Mouse (Mus musculus): Measurements from ENCODE around the gene Dact2. TPM values are rescaled to one million over a fixed set of nuclear protein-coding genes. Genes with fewer than 3 reads are reported as not detected.

Dact2 gene
- polyA plus RNA-seq, 1 experiment from 2014 or later = 8.8 TPM

DNA sequence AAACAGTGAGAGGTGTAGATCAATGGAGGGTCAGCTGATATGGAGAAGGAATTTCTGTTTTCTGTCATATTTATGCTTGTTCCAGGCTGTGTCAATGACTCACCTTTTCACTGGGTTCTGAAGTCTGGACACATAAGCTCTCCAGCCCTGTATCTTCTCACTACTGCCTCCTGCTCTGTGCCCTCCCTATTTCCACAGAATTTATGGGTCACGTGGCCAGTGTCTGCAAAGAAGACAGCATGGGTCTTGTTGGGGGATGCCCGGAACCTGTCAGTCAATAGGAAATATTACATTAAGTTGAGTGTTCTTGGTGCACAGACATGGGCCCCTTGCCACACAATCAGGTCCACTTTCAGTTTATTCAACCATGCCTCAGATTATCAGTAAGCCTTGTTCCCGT lies 1.1 kb upstream of the Dact2 start:
- Histone ChIP-seq H3K27me3 (ENCODE audit: control insufficient read depth, insufficient read depth, low read length) (peaks cover 8% of the 10 kb centered on the region; the same call in 1 of the 2 replicates), H3K27ac (ENCODE audit: low read length) (no peak overlapping the region), H3K4me2 (replicated peaks; ENCODE audit: low read depth, low read length) (no peak overlapping the region), H3K36me3 (ENCODE audit: control insufficient read depth, insufficient read depth, low read length) (no peaks in the 10 kb centered on the region), H3K9ac (replicated peaks; ENCODE audit: low read depth, low read length) (no peak overlapping the region), H3K4me1 (ENCODE audit: control insufficient read depth, insufficient read depth, low read length) (peaks cover 23% of the 10 kb centered on the region; the same call in 1 of the 2 replicates), H3K9me3 (ENCODE audit: control insufficient read depth, low read depth, low read length) (no peaks in the 10 kb centered on the region), H3K4me3 (ENCODE audit: low read depth, low read length) (no peak overlapping the region)
- no peak for ATAC-seq (ENCODE audit: insufficient number of reproducible peaks, insufficient read depth, low FRiP score, low read depth)
- WGBS = 80% methylated on average over 3 of the region's 3 CpGs

DNA sequence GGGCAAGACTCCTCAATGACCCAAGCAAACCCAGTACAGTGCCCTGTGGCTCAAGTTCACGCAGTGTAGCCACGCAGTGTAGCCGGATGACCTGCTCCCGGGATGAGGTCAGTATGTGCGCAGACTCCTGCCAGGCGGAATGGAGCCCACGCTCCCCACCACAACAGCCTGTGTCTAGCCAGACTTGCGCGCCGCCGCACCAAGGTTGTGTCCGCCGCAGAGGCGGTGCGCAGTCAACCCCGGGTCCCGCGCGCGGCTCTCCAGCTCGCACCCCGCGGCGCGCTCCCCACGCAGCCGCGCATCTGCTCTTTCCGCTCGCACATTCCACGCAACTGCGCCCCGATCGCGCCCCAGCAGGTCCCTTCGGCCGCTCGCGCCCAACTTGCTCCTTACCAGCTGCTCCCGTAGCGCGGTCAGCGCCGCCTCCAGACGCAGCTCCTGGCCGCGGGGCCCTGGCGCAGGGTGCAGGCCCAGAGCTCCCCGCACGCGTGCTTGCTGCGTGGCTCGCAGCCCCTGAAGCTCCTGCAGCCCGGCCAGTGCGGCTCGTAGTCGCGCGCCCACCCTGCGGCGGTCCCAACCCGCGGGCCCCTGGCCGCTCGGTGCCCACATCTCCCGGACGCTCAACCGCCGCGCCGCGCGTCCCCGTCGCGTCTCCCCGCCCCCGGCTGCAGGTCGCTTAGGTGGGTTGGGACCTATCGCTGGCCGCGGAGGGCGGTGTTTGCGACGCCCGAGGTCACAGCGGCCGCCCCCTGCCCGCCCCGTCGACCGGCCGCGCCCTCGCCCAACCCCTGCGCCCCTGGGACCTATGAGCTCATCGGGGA lies 773 bp downstream of the Dact2 start:
- Histone ChIP-seq H3K36me3 (ENCODE audit: control insufficient read depth, insufficient read depth, low read length) (no peaks in the 10 kb centered on the region), H3K4me2 (replicated peaks; ENCODE audit: low read depth, low read length) (peak overlapping the region; percentile 86), H3K9me3 (ENCODE audit: control insufficient read depth, low read depth, low read length) (no peaks in the 10 kb centered on the region), H3K4me1 (ENCODE audit: control insufficient read depth, insufficient read depth, low read length) (peaks cover 23% of the 10 kb centered on the region; the same call in 1 of the 2 replicates), H3K27me3 (ENCODE audit: control insufficient read depth, insufficient read depth, low read length) (peaks cover 8% of the 10 kb centered on the region; the same call in 1 of the 2 replicates), H3K4me3 (ENCODE audit: low read depth, low read length) (peak overlapping the region; percentile 73), H3K9ac (replicated peaks; ENCODE audit: low read depth, low read length) (peak overlapping the region; percentile 58), H3K27ac (ENCODE audit: low read length) (peak overlapping the region; percentile 86)
- ATAC-seq (ENCODE audit: insufficient number of reproducible peaks, insufficient read depth, low FRiP score, low read depth) = peak; percentile 62
- WGBS = 1% methylated on average over 89 of the region's 97 CpGs

DNA sequence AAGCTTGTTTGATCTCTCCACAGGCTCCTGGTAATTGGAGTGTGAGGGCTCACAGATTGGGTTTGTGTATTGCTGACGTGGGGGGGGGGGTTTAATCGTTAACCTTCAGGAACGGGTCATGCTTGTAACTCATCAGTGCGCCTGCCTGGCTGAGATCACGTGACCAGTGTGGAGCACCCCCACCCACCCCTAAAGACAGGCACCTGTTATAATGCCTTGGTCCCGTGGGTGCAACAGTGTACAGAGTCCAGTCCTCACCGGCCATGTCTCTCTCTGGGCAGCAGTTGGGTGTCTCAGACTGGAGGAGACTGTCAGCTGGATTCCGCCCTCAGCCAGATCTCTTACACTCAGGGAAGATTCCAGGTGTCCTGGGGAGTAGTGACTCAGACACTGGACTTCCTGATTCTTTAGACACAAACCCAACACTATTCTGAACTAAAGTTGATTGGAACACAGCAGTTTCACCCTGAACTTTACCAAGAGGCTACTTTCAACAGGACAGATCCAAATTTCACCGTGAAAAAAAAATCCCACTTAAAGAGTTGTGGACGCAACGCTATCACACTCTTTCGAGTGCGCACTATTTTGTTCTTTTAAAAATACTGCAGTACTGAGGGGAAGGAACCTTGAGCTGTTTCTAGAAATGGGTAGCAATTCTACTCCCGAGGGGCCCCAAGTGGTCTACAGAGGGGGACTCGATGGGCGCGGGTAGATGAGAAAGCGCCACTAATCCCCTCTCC lies 1.6 kb downstream of the Dact2 start:
- Histone ChIP-seq H3K27ac (ENCODE audit: low read length) (peak overlapping the region; percentile 86; the same call in 1 of the 2 replicates), H3K9me3 (ENCODE audit: control insufficient read depth, low read depth, low read length) (no peaks in the 10 kb centered on the region), H3K4me2 (replicated peaks; ENCODE audit: low read depth, low read length) (peak overlapping the region; percentile 86), H3K9ac (replicated peaks; ENCODE audit: low read depth, low read length) (peak overlapping the region; percentile 58), H3K27me3 (ENCODE audit: control insufficient read depth, insufficient read depth, low read length) (peaks cover 8% of the 10 kb centered on the region; the same call in 1 of the 2 replicates), H3K4me1 (ENCODE audit: control insufficient read depth, insufficient read depth, low read length) (peaks cover 22% of the 10 kb centered on the region; the same call in 1 of the 2 replicates), H3K36me3 (ENCODE audit: control insufficient read depth, insufficient read depth, low read length) (no peaks in the 10 kb centered on the region), H3K4me3 (ENCODE audit: low read depth, low read length) (peak overlapping the region; percentile 73)
- whole genome bisulfite sequencing = 3% methylated on average over 18 of the region's 18 CpGs
- ATAC-seq (ENCODE audit: insufficient number of reproducible peaks, insufficient read depth, low FRiP score, low read depth) = peak; percentile 70

DNA sequence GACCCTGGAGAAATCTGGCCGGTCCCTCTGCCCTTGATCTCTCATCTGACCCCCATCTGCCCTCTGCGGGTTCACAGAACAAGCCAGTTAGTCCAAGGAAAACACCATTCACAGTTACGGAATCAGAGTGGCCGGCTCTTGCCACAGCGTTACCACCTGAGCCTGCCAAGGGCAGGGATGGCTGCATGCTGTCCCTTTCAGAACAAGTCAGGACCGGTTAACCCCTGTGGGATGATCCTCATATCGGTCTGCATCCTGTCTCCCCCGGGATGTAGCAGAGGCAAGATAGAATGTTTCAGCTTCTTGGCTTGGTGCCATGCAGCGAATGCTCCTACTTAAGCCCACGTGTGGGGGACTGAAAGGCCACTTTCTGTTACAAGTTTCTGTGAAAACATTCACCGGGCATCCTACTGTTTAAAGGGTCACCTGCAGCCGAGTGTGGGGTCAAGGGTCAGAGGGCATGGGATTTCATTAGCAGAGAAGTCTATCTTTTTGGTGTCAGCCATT lies 2.8 kb downstream of the Dact2 start:
- peak overlapping the region; percentile 73 for H3K4me3 ChIP-seq (ENCODE audit: low read depth, low read length)
- 7% methylated on average over 12 of the region's 12 CpGs for WGBS
- H3K4me1 ChIP-seq (ENCODE audit: control insufficient read depth, insufficient read depth, low read length) = peaks cover 15% of the 10 kb centered on the region; the same call in 1 of the 2 replicates
- H3K4me2 ChIP-seq (replicated peaks; ENCODE audit: low read depth, low read length) = peak overlapping the region; percentile 86
- peaks cover 8% of the 10 kb centered on the region; the same call in 1 of the 2 replicates for H3K27me3 ChIP-seq (ENCODE audit: control insufficient read depth, insufficient read depth, low read length)
- peak overlapping the region; percentile 55; the same call in 1 of the 2 replicates for H3K27ac ChIP-seq (ENCODE audit: low read length)
- H3K9me3 ChIP-seq (ENCODE audit: control insufficient read depth, low read depth, low read length) = no peaks in the 10 kb centered on the region
- H3K36me3 ChIP-seq (ENCODE audit: control insufficient read depth, insufficient read depth, low read length) = no peaks in the 10 kb centered on the region; the same call in 1 of the 2 replicates
- ATAC-seq (ENCODE audit: insufficient number of reproducible peaks, insufficient read depth, low FRiP score, low read depth) = no peak
- no peak overlapping the region; the same call in 1 of the 2 replicates for H3K9ac ChIP-seq (replicated peaks; ENCODE audit: low read depth, low read length)

DNA sequence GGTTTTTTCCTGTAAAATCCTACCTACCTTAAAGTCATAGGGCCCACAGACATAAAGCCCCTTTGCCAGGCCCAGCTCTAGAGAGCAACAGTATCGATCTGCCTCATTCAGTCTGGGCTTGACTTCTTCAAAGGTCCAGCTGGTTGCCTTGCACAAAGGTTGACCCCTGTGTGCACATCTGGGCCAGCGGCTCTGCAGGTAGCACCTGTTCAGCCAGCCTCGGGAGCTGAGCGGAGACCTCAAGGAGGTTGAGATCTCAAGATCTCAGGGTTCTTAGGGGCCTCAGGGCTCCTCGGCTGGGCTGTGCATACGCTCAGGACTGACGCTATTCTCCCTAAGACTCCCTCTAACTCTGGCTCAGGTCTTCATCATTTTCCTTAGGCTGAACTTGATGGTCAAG lies 3.9 kb downstream of the Dact2 start:
- no peak overlapping the region for H3K9ac ChIP-seq (replicated peaks; ENCODE audit: low read depth, low read length)

DNA sequence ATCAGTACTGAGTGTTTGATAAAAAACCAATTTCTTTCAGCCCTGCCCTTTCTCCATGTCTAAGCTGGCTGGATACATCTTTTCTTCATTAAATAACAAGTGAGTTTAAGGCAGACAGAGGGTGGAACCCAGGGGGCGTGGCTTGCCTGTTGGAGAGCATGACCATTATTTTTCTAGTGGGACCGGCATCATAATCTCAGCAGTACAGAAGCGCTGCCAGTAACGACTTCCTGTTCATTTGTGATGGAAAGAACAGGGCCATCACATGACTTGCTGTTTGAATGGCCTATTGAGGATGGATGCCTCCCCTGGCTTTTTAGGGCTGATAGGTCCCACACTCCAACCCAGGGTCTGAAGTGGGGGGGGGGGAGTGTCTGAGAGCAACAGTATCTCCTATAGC lies 4.5 kb downstream of the Dact2 start:
- Histone ChIP-seq H3K9ac (replicated peaks; ENCODE audit: low read depth, low read length) (no peak overlapping the region), H3K4me1 (ENCODE audit: control insufficient read depth, insufficient read depth, low read length) (peaks cover 15% of the 10 kb centered on the region; the same call in 1 of the 2 replicates), H3K9me3 (ENCODE audit: control insufficient read depth, low read depth, low read length) (no peaks in the 10 kb centered on the region), H3K27me3 (ENCODE audit: control insufficient read depth, insufficient read depth, low read length) (peaks cover 8% of the 10 kb centered on the region; the same call in 1 of the 2 replicates), H3K4me2 (replicated peaks; ENCODE audit: low read depth, low read length) (no peak overlapping the region), H3K36me3 (ENCODE audit: control insufficient read depth, insufficient read depth, low read length) (no peaks in the 10 kb centered on the region; the same call in 1 of the 2 replicates), H3K4me3 (ENCODE audit: low read depth, low read length) (no peak overlapping the region), H3K27ac (ENCODE audit: low read length) (no peak overlapping the region)
- WGBS = 47% methylated on average over 4 of the region's 4 CpGs
- ATAC-seq (ENCODE audit: insufficient number of reproducible peaks, insufficient read depth, low FRiP score, low read depth) = no peak

More for the DNA sequence above, 3.9 kb downstream of the Dact2 start:
- 68% methylated on average over 7 of the region's 7 CpGs for WGBS
- no peak overlapping the region for H3K4me2 ChIP-seq (replicated peaks; ENCODE audit: low read depth, low read length)
- no peaks in the 10 kb centered on the region; the same call in 1 of the 2 replicates for H3K36me3 ChIP-seq (ENCODE audit: control insufficient read depth, insufficient read depth, low read length)
- H3K9me3 ChIP-seq (ENCODE audit: control insufficient read depth, low read depth, low read length) = no peaks in the 10 kb centered on the region
- H3K27me3 ChIP-seq (ENCODE audit: control insufficient read depth, insufficient read depth, low read length) = peaks cover 8% of the 10 kb centered on the region; the same call in 1 of the 2 replicates
- H3K4me3 ChIP-seq (ENCODE audit: low read depth, low read length) = no peak overlapping the region
- H3K27ac ChIP-seq (ENCODE audit: low read length) = no peak overlapping the region
- no peak for ATAC-seq (ENCODE audit: insufficient number of reproducible peaks, insufficient read depth, low FRiP score, low read depth)
- H3K4me1 ChIP-seq (ENCODE audit: control insufficient read depth, insufficient read depth, low read length) = peaks cover 15% of the 10 kb centered on the region; the same call in 1 of the 2 replicates

DNA sequence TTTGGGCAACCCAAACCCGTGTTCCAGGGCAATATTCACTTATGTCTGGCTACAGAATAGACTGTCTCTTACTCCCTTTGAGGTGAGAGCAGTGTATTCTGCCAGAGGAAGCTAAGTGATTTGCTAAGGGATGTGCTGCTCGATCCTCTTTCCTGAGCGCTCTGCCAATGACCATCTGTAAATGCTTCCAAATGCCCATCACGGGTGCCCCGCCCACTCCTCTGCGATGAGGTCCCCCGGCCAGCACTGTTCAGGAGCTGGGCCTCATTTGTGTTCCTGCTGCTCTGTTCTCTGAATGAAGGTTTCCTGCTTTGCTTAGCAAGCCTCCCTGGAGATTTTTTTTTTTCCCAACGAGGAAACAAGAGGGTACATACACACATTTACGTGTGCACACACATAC lies 11.2 kb downstream of the Dact2 start:
- H3K27me3 ChIP-seq (ENCODE audit: control insufficient read depth, insufficient read depth, low read length) = no peaks in the 10 kb centered on the region
- H3K4me3 ChIP-seq (ENCODE audit: low read depth, low read length) = no peak overlapping the region
- whole genome bisulfite sequencing = 42% methylated on average over 9 of the region's 9 CpGs
- no peak overlapping the region for H3K4me2 ChIP-seq (replicated peaks; ENCODE audit: low read depth, low read length)
- no peak for ATAC-seq (ENCODE audit: insufficient number of reproducible peaks, insufficient read depth, low FRiP score, low read depth)
- H3K9ac ChIP-seq (replicated peaks; ENCODE audit: low read depth, low read length) = no peak overlapping the region
- H3K27ac ChIP-seq (ENCODE audit: low read length) = no peak overlapping the region
- H3K4me1 ChIP-seq (ENCODE audit: control insufficient read depth, insufficient read depth, low read length) = no peaks in the 10 kb centered on the region
- no peaks in the 10 kb centered on the region for H3K9me3 ChIP-seq (ENCODE audit: control insufficient read depth, low read depth, low read length)
- no peaks in the 10 kb centered on the region; the same call in 1 of the 2 replicates for H3K36me3 ChIP-seq (ENCODE audit: control insufficient read depth, insufficient read depth, low read length)

DNA sequence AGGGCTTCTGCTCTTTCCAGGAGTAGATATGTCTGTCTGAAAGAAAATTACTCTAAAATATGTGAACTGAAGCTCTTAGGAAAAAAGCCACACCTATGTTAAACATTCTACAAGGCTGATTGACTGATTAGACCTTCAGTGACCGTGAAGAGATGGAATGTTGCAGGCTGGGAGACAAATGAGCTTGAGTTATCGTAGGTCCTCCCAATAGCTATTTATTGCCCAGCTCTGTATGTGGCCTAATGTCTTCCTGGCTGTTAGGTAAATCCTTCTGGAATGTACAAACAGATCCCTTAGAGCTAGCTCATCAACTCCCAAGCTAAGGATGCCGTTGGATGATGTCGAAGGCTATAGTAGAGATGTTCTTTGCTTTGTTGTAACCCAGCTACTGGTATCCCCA lies 11.7 kb downstream of the Dact2 start:
- WGBS = 21% methylated on average over 4 of the region's 4 CpGs

More for the DNA sequence above, 11.7 kb downstream of the Dact2 start:
- ATAC-seq (ENCODE audit: insufficient number of reproducible peaks, insufficient read depth, low FRiP score, low read depth) = no peak
- H3K36me3 ChIP-seq (ENCODE audit: control insufficient read depth, insufficient read depth, low read length) = no peaks in the 10 kb centered on the region; the same call in 1 of the 2 replicates
- H3K4me2 ChIP-seq (replicated peaks; ENCODE audit: low read depth, low read length) = no peak overlapping the region
- H3K9ac ChIP-seq (replicated peaks; ENCODE audit: low read depth, low read length) = no peak overlapping the region
- no peak overlapping the region for H3K4me3 ChIP-seq (ENCODE audit: low read depth, low read length)
- no peaks in the 10 kb centered on the region for H3K4me1 ChIP-seq (ENCODE audit: control insufficient read depth, insufficient read depth, low read length)
- H3K27ac ChIP-seq (ENCODE audit: low read length) = no peak overlapping the region
- no peaks in the 10 kb centered on the region for H3K9me3 ChIP-seq (ENCODE audit: control insufficient read depth, low read depth, low read length)
- H3K27me3 ChIP-seq (ENCODE audit: control insufficient read depth, insufficient read depth, low read length) = no peaks in the 10 kb centered on the region

All from stomach, embryonic 14.5 days (tissue).